Mouse (Mus musculus) testis, adult 2 months (tissue): Measurements from ENCODE around the gene Rnf38.

Experiments used
- CTCF ChIP-seq: fragments of 200-500 bp; IDR thresholded peaks from 2 replicates; pipeline ENCODE4 v1.5.1; 2012; ENCODE audit warnings: low read depth, mild to moderate bottlenecking, inconsistent platforms, low read length, moderate library complexity; ENCODE audit not compliant: control insufficient read depth, insufficient read depth, insufficient replicate concordance
- POLR2A ChIP-seq: fragments of 200-500 bp; IDR thresholded peaks from 2 replicates; pipeline ENCODE4 v1.6.1; 2012; ENCODE audit warnings: low read depth, mild to moderate bottlenecking, inconsistent platforms, low read length, moderate library complexity; ENCODE audit not compliant: control insufficient read depth

- no peak for TF ChIP-seq POLR2A
- no peak for TF ChIP-seq CTCF
Observed at GRCm38 (mm10) chr4:44247051-44247939, 13.7 kb upstream of the Rnf38 start.
